Mouse (Mus musculus) embryonic facial prominence, embryonic 14.5 days (tissue): ENCODE data around the gene Utrn. TPM values are rescaled to one million over a fixed set of nuclear protein-coding genes. Genes with fewer than 3 reads are reported as not detected.
A peak's percentile ranks its signal among the peaks of the same experiment; 100 is the strongest.

ENCODE experiments used
- ATAC-seq: fragments of 200-750 bp; cut with Nextera tagmentation; 2 replicates; pipeline ENCODE4 v1.8.0; 2017; ENCODE audit warnings: low read depth, moderate number of reproducible peaks, moderate TSS enrichment
- DNase-seq: peaks from one replicate; pipeline ENCODE4 v3.0.0-alpha.2; 2015; ENCODE audit warnings: low spot score
- H3K27ac ChIP-seq: fragments of 300-500 bp; sonication (generic); replicated peaks from 2 replicates; pipeline ENCODE4 v1.5.1; 2014; ENCODE audit warnings: low read depth, mild to moderate bottlenecking, low read length, moderate library complexity
- H3K27me3 ChIP-seq: fragments of 300-500 bp; sonication (generic); replicated peaks from 2 replicates; pipeline ENCODE4 v1.6.1; 2014; ENCODE audit warnings: low read length; ENCODE audit not compliant: control insufficient read depth, insufficient read depth
- H3K36me3 ChIP-seq: fragments of 300-500 bp; sonication (generic); 2 replicates; pipeline ENCODE4 v1.6.1; 2014; ENCODE audit warnings: low read length, mixed read lengths; ENCODE audit not compliant: control insufficient read depth, insufficient read depth
- H3K4me1 ChIP-seq: fragments of 300-500 bp; sonication (generic); 2 replicates; pipeline ENCODE4 v1.6.1; 2014; ENCODE audit warnings: antibody characterized with exemption, low read length; ENCODE audit not compliant: control insufficient read depth, insufficient read depth
- H3K4me2 ChIP-seq: fragments of 300-500 bp; sonication (generic); 2 replicates; pipeline ENCODE4 v1.6.1; 2014; ENCODE audit warnings: low read depth, mild to moderate bottlenecking, low read length, moderate library complexity, mixed read lengths
- H3K4me3 ChIP-seq: fragments of 300-500 bp; sonication (generic); 2 replicates; pipeline ENCODE4 v1.5.1; 2014; ENCODE audit warnings: low read depth, mild to moderate bottlenecking, low read length
- H3K9ac ChIP-seq: fragments of 300-500 bp; sonication (generic); 2 replicates; pipeline ENCODE4 v1.6.1; 2014; ENCODE audit warnings: low read depth, mild to moderate bottlenecking, low read length, moderate library complexity, mixed read lengths
- H3K9me3 ChIP-seq: fragments of 300-500 bp; sonication (generic); 2 replicates; pipeline ENCODE4 v1.6.1; 2016; ENCODE audit warnings: low read length; ENCODE audit not compliant: control insufficient read depth
- WGBS: fragments of 180-500 bp; shearing (Covaris S2); extraction: QIAGEN DNeasy Blood & Tissue Kit; methylation state at CpG from one replicate; pipeline ENCODE4 v1.1.7; 2014; 5-methylcytosine and 5-hydroxymethylcytosine counted together
- polyA plus RNA-seq: library from polyadenylated mRNA; unstranded; fragments of >200 nt; fragmentation: Nextera tagmentation; extraction: Ambion mirVana; gene quantifications from 2 replicates; pipeline ENCODE4 v1.2.1, GENCODE M21; 2014

Utrn gene
- polyA plus RNA-seq, 1 experiment from 2014 or later: 73.3 TPM

- Histone ChIP-seq H3K36me3 (no peaks in the 10 kb centered on the region), H3K9ac (no peak overlapping the region), H3K9me3 (no peaks in the 10 kb centered on the region), H3K27me3 (no peaks in the 10 kb centered on the region), H3K4me2 (no peak overlapping the region), H3K4me1 (peaks cover 24% of the 10 kb centered on the region), H3K4me3 (no peak overlapping the region), H3K27ac (no peak overlapping the region)
- no peak for DNase-seq
- 58% methylated on average over 2 of the region's 2 CpGs for WGBS
- ATAC-seq: no peak
These were observed 315.0 kb downstream of the Utrn start for GRCm38 (mm10) chr10:12554090-12554718.

DNA sequence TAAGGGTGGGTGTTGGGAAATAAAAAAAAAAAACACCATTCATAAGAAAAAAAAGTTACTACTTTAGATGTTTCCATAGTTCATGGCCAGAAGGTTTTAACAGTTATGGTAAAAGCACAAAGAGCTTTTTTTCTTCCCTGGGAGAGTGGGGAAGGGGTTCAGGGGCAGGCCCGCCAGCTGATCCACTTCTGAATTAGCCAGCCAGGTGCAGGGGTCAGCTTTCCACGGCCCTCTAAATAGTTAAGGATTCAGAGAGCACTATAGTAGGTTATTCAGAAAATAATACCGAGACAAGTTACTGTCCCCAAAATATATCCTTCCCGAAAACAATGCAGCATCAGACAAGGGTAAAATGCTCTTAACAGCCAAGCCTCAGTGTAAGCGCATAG, 316.3 kb downstream of the Utrn start:
- no peak overlapping the region for H3K4me2 ChIP-seq
- H3K27ac ChIP-seq: no peak overlapping the region
- ATAC-seq (no peak), DNase-seq (no peak)
- 48% methylated on average over 5 of the region's 5 CpGs for WGBS
- H3K4me3 ChIP-seq: no peak overlapping the region
- H3K27me3 ChIP-seq: no peaks in the 10 kb centered on the region
- no peaks in the 10 kb centered on the region for H3K36me3 ChIP-seq
- no peak overlapping the region for H3K9ac ChIP-seq
- H3K4me1 ChIP-seq: peaks cover 32% of the 10 kb centered on the region
- no peaks in the 10 kb centered on the region for H3K9me3 ChIP-seq

DNA sequence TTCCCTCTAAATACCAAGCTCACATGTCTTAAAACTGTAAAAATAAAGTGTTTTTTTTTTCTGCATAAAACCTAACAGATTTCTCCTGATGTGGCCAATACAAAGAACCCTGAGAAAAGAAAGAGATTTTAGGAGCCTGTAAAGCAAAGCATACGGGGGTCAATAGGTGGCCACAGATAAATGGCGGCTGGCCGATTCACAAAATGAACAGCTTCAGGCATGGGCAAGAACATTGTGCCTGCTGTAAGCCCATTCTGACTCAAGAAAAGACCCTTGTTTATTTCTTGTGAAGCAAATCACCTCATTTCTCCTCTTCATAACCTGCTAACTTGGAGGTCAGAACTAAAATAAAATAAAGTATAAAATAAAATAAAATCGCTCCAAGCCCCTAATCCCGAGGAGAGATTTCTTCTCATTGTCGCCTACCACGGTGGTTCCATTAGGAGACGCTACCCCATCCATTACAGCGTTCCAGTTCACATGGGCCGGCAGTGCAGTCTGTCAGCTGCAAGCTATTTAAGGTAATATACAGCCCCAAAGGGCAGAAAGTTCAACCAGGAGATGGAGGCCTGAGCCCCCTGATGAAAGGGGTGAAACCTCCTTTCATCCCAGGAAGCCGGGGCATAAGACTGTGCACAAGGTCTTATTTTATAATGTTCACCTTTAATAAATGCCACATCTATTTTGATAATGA, 316.8 kb downstream of the Utrn start:
- no peaks in the 10 kb centered on the region for H3K9me3 ChIP-seq
- H3K27me3 ChIP-seq: no peaks in the 10 kb centered on the region
- no peak overlapping the region for H3K4me3 ChIP-seq
- no peaks in the 10 kb centered on the region for H3K36me3 ChIP-seq
- no peak overlapping the region; the same call in 1 of the 2 replicates for H3K27ac ChIP-seq
- H3K4me2 ChIP-seq: no peak overlapping the region
- DNase-seq (no peak), ATAC-seq (no peak)
- peaks cover 35% of the 10 kb centered on the region for H3K4me1 ChIP-seq
- 35% methylated on average over 11 of the region's 11 CpGs for WGBS
- H3K9ac ChIP-seq: no peak overlapping the region

- Histone ChIP-seq H3K27me3 (no peaks in the 10 kb centered on the region), H3K36me3 (no peaks in the 10 kb centered on the region), H3K9me3 (no peaks in the 10 kb centered on the region), H3K27ac (no peak overlapping the region; the same call in 1 of the 2 replicates), H3K9ac (no peak overlapping the region), H3K4me3 (no peak overlapping the region), H3K4me2 (no peak overlapping the region), H3K4me1 (peaks cover 41% of the 10 kb centered on the region)
- no peak for ATAC-seq
- no peak for DNase-seq
- 53% methylated on average over 5 of the region's 5 CpGs for WGBS
These were observed 317.4 kb downstream of the Utrn start for GRCm38 (mm10) chr10:12551735-12552134.

GRCm38 (mm10) chr10:12549945-12550540, 319.1 kb downstream of the Utrn start:
- H3K9me3 ChIP-seq: no peaks in the 10 kb centered on the region
- no peak overlapping the region for H3K4me3 ChIP-seq
- H3K27ac ChIP-seq: no peak overlapping the region
- no peaks in the 10 kb centered on the region for H3K27me3 ChIP-seq
- peaks cover 41% of the 10 kb centered on the region for H3K4me1 ChIP-seq
- ATAC-seq (peak; percentile 30; the same call in 1 of the 2 replicates), DNase-seq (peak; percentile 73)
- WGBS: 46% methylated on average over 1 of the region's 1 CpGs
- no peaks in the 10 kb centered on the region for H3K36me3 ChIP-seq
- no peak overlapping the region for H3K9ac ChIP-seq
- H3K4me2 ChIP-seq: no peak overlapping the region

DNA sequence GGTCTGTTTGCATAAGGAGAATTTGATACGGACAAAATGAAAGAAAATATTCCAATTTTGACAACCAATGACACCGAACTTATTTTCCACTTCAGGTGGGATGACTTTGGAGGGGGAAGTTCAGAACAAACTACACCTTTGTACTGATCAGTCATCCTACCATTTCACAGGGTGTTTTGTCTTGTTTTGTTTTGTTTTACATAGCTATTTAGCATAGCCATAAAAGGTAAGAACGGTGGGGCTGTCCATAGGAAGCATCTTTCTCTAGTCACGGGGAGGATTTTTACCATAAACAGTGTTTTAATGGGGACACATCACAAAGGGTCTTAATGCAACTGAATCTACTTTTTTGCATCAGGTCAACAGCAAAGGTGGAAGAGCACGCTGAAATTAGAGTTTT, 319.9 kb downstream of the Utrn start:
- Histone ChIP-seq H3K4me3 (no peak overlapping the region), H3K27ac (no peak overlapping the region), H3K4me1 (peaks cover 41% of the 10 kb centered on the region), H3K27me3 (no peaks in the 10 kb centered on the region), H3K9me3 (no peaks in the 10 kb centered on the region), H3K9ac (no peak overlapping the region), H3K4me2 (peak overlapping the region; percentile 76; the same call in 1 of the 2 replicates), H3K36me3 (no peaks in the 10 kb centered on the region)
- DNase-seq (no peak), ATAC-seq (no peak)
- 27% methylated on average over 5 of the region's 5 CpGs for WGBS

DNA sequence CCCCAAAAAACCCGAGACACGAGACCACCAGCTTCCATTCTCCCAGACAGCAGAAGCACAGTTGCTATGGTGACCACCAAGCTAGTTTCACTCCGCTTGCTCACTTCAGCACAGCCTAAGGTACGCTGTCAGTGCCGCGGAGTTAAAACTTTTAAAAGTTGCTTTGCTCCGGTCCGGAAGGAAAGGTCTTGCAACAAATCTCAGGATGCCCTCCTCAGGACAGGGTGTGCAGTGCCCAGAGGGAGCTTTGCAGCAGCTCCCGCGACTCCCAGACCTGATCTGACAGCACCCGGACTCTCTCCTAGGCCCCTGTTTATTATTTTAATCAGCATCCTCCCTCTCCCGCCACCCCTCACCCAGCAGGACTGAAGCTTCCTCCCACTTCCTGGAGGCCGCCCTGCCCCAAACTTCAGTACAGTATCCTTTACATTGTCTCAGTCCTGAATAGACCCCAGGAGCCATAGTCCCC, 320.5 kb downstream of the Utrn start:
- peak overlapping the region; percentile 80 for H3K27ac ChIP-seq
- DNase-seq (peak; percentile 87), ATAC-seq (peak; percentile 79)
- peaks cover 41% of the 10 kb centered on the region for H3K4me1 ChIP-seq
- peak overlapping the region; percentile 35 for H3K4me3 ChIP-seq
- 2% methylated on average over 13 of the region's 13 CpGs for WGBS
- H3K9me3 ChIP-seq: no peaks in the 10 kb centered on the region
- H3K36me3 ChIP-seq: no peaks in the 10 kb centered on the region
- no peaks in the 10 kb centered on the region for H3K27me3 ChIP-seq
- H3K4me2 ChIP-seq: peak overlapping the region; percentile 76
- H3K9ac ChIP-seq: peak overlapping the region; percentile 53

DNA sequence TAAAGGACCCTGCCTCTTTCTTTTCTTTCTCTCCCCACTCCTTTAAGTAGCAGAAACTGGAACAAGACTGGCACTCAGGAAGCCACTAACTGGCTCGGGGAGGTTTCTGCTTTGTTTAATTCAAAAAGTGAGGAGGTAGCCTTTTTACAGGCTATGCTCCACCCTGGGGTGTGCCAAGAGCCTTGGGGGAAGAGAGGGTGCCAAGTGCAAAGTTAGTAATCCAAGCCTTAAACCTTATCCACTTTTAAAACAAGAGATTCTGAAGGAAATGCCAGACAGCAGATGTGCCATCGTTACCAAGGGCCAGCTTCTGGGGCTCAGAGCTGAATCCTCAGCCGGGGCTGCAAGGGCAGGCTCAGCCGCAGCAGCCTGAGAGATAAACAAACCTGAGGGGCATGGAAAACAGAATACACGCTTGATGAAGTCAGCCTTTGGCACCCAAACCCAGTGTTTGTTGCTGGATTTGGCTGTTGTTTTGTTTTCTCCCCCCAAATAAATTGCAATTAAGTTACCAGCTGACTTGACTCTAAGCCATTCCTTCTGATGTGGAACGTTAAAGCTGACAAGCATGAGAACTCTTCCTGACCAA, 322.0 kb downstream of the Utrn start:
- H3K4me2 ChIP-seq: peak overlapping the region; percentile 76
- H3K27me3 ChIP-seq: no peaks in the 10 kb centered on the region
- peaks cover 34% of the 10 kb centered on the region for H3K4me1 ChIP-seq

More for the DNA sequence above, 322.0 kb downstream of the Utrn start:
- no peaks in the 10 kb centered on the region for H3K36me3 ChIP-seq
- 22% methylated on average over 6 of the region's 6 CpGs for WGBS
- no peaks in the 10 kb centered on the region for H3K9me3 ChIP-seq
- no peak for ATAC-seq
- DNase-seq: peak; percentile 37
- H3K27ac ChIP-seq: peak overlapping the region; percentile 65
- H3K4me3 ChIP-seq: peak overlapping the region; percentile 5
- H3K9ac ChIP-seq: peak overlapping the region; percentile 43; the same call in 1 of the 2 replicates
